Mouse (Mus musculus) neutrophil, adult 59 days (primary cell): Measurements from ENCODE around the gene Gm5269. TPM values are rescaled to one million over a fixed set of nuclear protein-coding genes. Genes with fewer than 3 reads are reported as not detected.

ENCODE experiments used
- total RNA-seq, 2 experiments: library from RNA; stranded (reverse); gene quantifications; 1 replicate in 1 of 2; 2 replicates in 1 of 2; pipeline ENCODE4 v1.2.4; 2023

The Gm5269 gene
- not detected for total RNA-seq

GRCm38 (mm10) chr1:45890173-45890572 lies at the start of gene Gm5269:
Gm5269 (minus strand) TSS chr1:45890273.

DNA sequence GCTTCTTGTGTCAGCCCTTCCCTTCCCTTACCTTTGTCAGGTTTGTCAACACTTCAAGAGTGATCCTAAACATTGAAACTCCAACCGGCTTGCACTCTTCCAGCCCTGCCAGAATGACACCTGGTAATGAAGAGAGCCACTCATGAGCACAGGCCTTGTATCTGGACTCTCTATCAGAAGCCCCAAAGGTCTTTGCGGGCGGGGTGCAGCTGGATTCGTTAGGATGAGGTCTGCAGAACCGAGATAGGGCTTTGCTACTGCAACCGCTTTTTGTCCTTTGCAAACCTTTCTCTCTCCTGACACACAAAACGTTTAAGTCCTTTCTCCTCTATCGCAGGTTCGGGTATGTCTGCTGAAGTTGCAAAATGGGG lies 36.3 kb upstream of the Gm5269 start, which contains the start of gene Slc40a1:
Gene Slc40a1 (minus strand): TSS at position 131 of the 371 bp plus-strand sequence.

Other genes with a start within 250 kb of the Gm5269 start
- gene Wdr75, start 95.1 kb downstream of the Gm5269 start, total RNA-seq: 10 to 100 TPM; 13.2 to 18.3 TPM
- 100 to 1,000 TPM; 116 to 145 TPM for gene Slc40a1, start 36.2 kb upstream of the Gm5269 start, total RNA-seq
- gene Dnah7b, start 176.0 kb upstream of the Gm5269 start, total RNA-seq: not detected